Mouse (Mus musculus): ENCODE results near the gene Bbip1. TPM values are rescaled to one million over a fixed set of nuclear protein-coding genes. Genes with fewer than 3 reads are reported as not detected.
"Not testable (repeated sequence)": the region's sequence is repeated elsewhere in the genome, so short reads cannot be mapped to it uniquely, and the experiment has no call there.

The Bbip1 gene
- polyA plus RNA-seq, 1 experiment from 2014 or later, result 83.3 TPM

GRCm38 (mm10) chr19:53957513-53957912 lies 13.1 kb upstream of the Bbip1 start:
- H3K4me1 ChIP-seq, result peaks cover 8% of the 10 kb centered on the region
- no peaks in the 10 kb centered on the region for H3K36me3 ChIP-seq
- no peaks in the 10 kb centered on the region for H3K27me3 ChIP-seq
- no peak overlapping the region for H3K9ac ChIP-seq
- no peak overlapping the region for H3K4me2 ChIP-seq (replicated peaks)
- no peak overlapping the region for H3K4me3 ChIP-seq
- H3K9me3 ChIP-seq, result no peaks in the 10 kb centered on the region
- WGBS, result 96% methylated on average over 2 of the region's 2 CpGs
- ATAC-seq (ENCODE audit: low FRiP score, low read depth), result no peak
- no peak overlapping the region for H3K27ac ChIP-seq

GRCm38 (mm10) chr19:53945171-53946042 lies 980 bp upstream of the Bbip1 start:
- H3K36me3 ChIP-seq, result no peaks in the 10 kb centered on the region; the same call in 1 of the 2 replicates
- H3K9ac ChIP-seq, result peak overlapping the region; percentile 97
- peak overlapping the region; percentile 75 for H3K4me2 ChIP-seq (replicated peaks)
- H3K4me1 ChIP-seq, result peaks cover 17% of the 10 kb centered on the region
- no peaks in the 10 kb centered on the region for H3K9me3 ChIP-seq
- peak overlapping the region; percentile 96 for H3K27ac ChIP-seq
- WGBS, result under 1% methylated on average over 29 of the region's 69 CpGs
- H3K4me3 ChIP-seq, result peak overlapping the region; percentile 95
- peak; percentile 12 for ATAC-seq (ENCODE audit: low FRiP score, low read depth)
- H3K27me3 ChIP-seq, result no peaks in the 10 kb centered on the region

DNA sequence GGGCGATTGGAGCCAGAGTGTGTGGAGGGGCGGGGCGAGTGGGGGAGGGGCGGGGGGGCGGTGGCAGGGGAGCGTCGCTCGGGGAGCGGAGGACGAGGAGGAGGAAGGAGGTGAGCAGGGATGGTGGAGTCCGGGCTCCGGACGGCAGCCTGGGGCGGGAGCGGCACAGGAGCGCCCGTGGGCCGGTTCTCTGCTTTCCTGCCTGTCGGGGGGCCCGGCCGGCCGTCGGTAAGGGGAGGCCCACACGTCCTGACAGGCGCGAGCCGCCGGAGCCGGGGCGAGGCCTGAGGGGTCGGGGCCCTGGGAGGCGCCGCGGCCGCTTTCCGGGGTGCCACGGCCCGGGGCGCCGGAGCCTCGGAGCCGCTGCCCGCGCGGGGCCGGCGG lies 351 bp upstream of the Bbip1 start:
- ATAC-seq (ENCODE audit: low FRiP score, low read depth), result no peak
- WGBS, result 0% methylated on average over 11 of the region's 47 CpGs
- H3K27me3 ChIP-seq, result no peaks in the 10 kb centered on the region
- H3K36me3 ChIP-seq, result no peaks in the 10 kb centered on the region; the same call in 1 of the 2 replicates
- peak overlapping the region; percentile 75 for H3K4me2 ChIP-seq (replicated peaks)
- peak overlapping the region; percentile 97 for H3K9ac ChIP-seq
- peak overlapping the region; percentile 96 for H3K27ac ChIP-seq
- H3K4me3 ChIP-seq, result peak overlapping the region; percentile 95
- H3K9me3 ChIP-seq, result no peaks in the 10 kb centered on the region
- H3K4me1 ChIP-seq, result peaks cover 17% of the 10 kb centered on the region

DNA sequence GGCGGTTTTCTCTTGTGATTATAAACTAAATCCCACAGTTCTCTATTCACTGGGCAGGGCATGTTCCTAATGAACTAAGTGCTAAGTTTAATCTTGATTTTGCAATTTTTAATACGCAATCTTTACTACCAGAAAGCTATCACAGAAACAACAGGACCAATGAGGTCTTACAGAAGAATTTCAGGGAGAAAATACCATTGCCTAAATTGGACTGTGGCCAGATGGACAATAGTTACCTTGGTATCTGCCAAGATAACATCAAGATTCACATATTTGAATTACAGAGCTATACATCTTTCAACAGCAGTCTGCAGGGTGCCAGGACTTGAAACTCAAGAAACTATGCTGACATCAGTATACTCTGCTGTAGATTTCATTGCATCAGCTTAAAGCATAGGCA lies 2.1 kb downstream of the Bbip1 start:
- H3K27ac ChIP-seq, result no peak overlapping the region
- no peak for ATAC-seq (ENCODE audit: low FRiP score, low read depth)
- H3K4me3 ChIP-seq, result no peak overlapping the region
- no peak overlapping the region for H3K9ac ChIP-seq
- H3K9me3 ChIP-seq, result no peaks in the 10 kb centered on the region
- WGBS, result 90% methylated on average over 2 of the region's 2 CpGs
- peaks cover 14% of the 10 kb centered on the region for H3K36me3 ChIP-seq
- H3K4me2 ChIP-seq (replicated peaks), result no peak overlapping the region
- H3K4me1 ChIP-seq, result peaks cover 9% of the 10 kb centered on the region
- no peaks in the 10 kb centered on the region for H3K27me3 ChIP-seq

DNA sequence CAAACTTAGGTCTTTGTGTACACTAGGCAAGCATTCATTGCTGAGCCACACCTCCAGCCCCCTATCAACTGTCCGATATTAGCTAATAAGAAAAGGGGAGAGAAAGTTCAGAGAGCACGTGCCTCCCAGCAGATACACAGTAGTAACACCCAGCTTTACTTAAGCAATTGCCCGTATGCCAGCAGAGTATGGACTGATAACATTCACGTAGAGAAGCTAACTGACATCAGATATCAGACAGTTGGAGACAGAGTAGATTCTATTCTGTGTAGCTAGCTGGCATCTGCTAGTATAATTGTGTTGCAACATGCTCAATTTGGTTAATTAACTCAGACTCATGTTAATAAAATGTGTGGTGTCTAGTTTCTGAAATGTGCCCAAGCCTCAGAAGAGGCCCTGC lies 3.3 kb downstream of the Bbip1 start:
- H3K36me3 ChIP-seq, result peaks cover 18% of the 10 kb centered on the region
- no peaks in the 10 kb centered on the region for H3K27me3 ChIP-seq
- no peaks in the 10 kb centered on the region for H3K9me3 ChIP-seq
- peaks cover 7% of the 10 kb centered on the region for H3K4me1 ChIP-seq
- H3K9ac ChIP-seq, result no peak overlapping the region
- no peak overlapping the region for H3K4me3 ChIP-seq
- H3K4me2 ChIP-seq (replicated peaks), result no peak overlapping the region
- ATAC-seq (ENCODE audit: low FRiP score, low read depth), result no peak
- H3K27ac ChIP-seq, result no peak overlapping the region
- 88% methylated on average over 4 of the region's 4 CpGs for WGBS

DNA sequence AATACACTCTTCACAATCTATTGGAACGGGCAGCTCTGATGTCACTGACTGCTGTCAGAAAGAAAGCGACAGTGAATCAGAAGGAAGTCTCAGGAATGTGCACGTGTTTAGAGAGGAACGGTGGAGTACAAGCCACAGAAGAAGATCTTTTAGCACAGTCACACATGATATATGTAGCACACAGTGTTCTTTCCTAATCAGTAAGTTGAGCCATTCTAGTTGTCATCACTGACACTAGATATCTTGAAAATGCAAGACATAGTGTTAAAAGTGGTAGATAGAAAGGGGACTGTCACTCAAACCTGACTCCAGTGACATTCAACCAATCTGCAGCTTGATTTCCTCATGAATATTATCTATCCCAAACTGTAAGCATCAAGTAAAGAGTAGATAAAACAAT lies 5.0 kb downstream of the Bbip1 start:
- no peak for ATAC-seq (ENCODE audit: low FRiP score, low read depth)
- H3K27me3 ChIP-seq, result no peaks in the 10 kb centered on the region
- H3K9ac ChIP-seq, result no peak overlapping the region
- H3K36me3 ChIP-seq, result peaks cover 18% of the 10 kb centered on the region
- 86% methylated on average over 4 of the region's 4 CpGs for WGBS
- no peak overlapping the region for H3K27ac ChIP-seq
- H3K4me2 ChIP-seq (replicated peaks), result no peak overlapping the region
- no peak overlapping the region for H3K4me3 ChIP-seq
- no peaks in the 10 kb centered on the region for H3K9me3 ChIP-seq
- peaks cover 3% of the 10 kb centered on the region; the same call in 1 of the 2 replicates for H3K4me1 ChIP-seq

DNA sequence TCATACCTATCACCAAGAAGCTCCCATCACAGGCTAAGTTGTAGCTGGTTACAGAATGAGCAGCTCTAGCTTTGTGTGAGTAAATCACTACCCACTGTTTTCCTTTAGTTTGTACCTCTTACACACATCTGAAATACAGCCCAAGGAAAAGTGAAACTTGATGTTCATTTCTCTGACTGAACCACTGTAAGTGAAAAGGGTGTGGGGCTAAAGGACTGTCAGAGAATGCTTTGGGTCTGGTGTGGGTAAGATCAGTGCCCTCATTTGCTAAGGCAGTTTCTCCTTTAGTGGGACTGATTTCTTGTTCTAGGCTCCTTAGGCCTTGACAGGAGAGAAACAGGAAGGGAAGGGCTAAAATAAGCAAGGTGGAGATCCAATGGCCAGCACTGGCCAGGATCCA lies 10.4 kb downstream of the Bbip1 start:
- Histone ChIP-seq H3K4me3 (no peak overlapping the region), H3K4me2 (replicated peaks) (no peak overlapping the region), H3K27ac (no peak overlapping the region), H3K27me3 (no peaks in the 10 kb centered on the region), H3K4me1 (no peaks in the 10 kb centered on the region), H3K9ac (no peak overlapping the region), H3K9me3 (no peaks in the 10 kb centered on the region), H3K36me3 (peaks cover 51% of the 10 kb centered on the region)
- ATAC-seq (ENCODE audit: low FRiP score, low read depth), result no peak

DNA sequence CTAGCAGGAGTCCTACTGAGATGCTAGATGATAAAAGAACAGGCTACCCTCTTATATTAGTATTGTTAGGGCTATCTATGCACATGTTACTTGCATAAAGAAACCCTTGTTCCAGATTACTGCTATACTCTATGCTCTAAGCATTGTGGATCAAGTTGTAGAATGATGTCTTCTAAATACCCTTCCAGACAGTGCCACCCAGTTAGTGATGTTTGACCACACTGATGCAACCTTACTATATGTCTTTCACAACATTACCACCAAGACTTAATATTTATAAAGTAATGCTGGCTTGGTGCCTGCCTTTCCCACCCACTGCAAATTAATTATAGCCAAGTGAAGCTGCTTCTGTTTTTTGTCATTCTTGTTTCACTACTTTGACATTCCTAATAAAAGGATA lies 11.4 kb downstream of the Bbip1 start:
- Histone ChIP-seq H3K4me1 (no peaks in the 10 kb centered on the region), H3K4me2 (replicated peaks) (no peak overlapping the region), H3K4me3 (no peak overlapping the region), H3K9ac (no peak overlapping the region), H3K36me3 (peaks cover 51% of the 10 kb centered on the region), H3K27me3 (no peaks in the 10 kb centered on the region), H3K9me3 (no peaks in the 10 kb centered on the region), H3K27ac (no peak overlapping the region)
- no peak for ATAC-seq (ENCODE audit: low FRiP score, low read depth)

- peaks cover 66% of the 10 kb centered on the region for H3K36me3 ChIP-seq
Observed at GRCm38 (mm10) chr19:53929218-53929617, 15.2 kb downstream of the Bbip1 start.

GRCm38 (mm10) chr19:53926705-53927104 lies 17.7 kb downstream of the Bbip1 start:
- H3K27me3 ChIP-seq, result no peaks in the 10 kb centered on the region
- no peak for ATAC-seq (ENCODE audit: low FRiP score, low read depth)
- H3K4me1 ChIP-seq, result no peaks in the 10 kb centered on the region
- H3K27ac ChIP-seq, result no peak overlapping the region
- peaks cover 3% of the 10 kb centered on the region; the same call in 1 of the 2 replicates for H3K9me3 ChIP-seq
- H3K4me2 ChIP-seq (replicated peaks), result no peak overlapping the region
- no peak overlapping the region for H3K4me3 ChIP-seq
- H3K36me3 ChIP-seq, result peaks cover 69% of the 10 kb centered on the region
- WGBS, result 88% methylated on average over 1 of the region's 1 CpGs
- H3K9ac ChIP-seq, result no peak overlapping the region

More at GRCm38 (mm10) chr19:53929218-53929617, 15.2 kb downstream of the Bbip1 start:
- no peak overlapping the region for H3K4me2 ChIP-seq (replicated peaks)
- ATAC-seq (ENCODE audit: low FRiP score, low read depth), result no peak
- H3K9me3 ChIP-seq, result peaks cover 3% of the 10 kb centered on the region; the same call in 1 of the 2 replicates
- H3K27ac ChIP-seq, result no peak overlapping the region
- H3K4me1 ChIP-seq, result no peaks in the 10 kb centered on the region
- H3K27me3 ChIP-seq, result no peaks in the 10 kb centered on the region
- 95% methylated on average over 3 of the region's 3 CpGs for WGBS
- no peak overlapping the region for H3K4me3 ChIP-seq
- H3K9ac ChIP-seq, result no peak overlapping the region

DNA sequence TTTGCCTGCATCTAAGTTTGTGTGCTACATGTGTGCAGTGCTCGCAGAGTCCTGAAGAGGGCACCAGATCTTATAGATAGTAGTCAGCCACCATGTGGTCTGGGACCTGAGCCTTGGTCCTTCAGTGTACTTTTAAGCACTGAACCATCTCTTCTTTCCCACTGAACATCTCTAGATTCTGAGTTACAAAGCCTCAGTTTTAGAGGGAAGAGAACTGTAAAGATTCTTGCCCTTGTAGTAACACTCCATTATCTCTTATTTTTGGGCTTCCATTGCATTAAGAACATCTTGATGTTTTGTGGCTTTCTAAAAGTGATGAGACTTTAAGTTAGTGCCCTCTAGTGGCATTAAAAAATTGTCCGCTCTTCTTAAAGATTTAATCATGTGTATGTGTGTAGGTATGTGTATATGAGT lies 19.1 kb downstream of the Bbip1 start:
- ATAC-seq (ENCODE audit: low FRiP score, low read depth), result no peak
- no peak overlapping the region for H3K9ac ChIP-seq
- peaks cover 68% of the 10 kb centered on the region for H3K36me3 ChIP-seq
- H3K4me2 ChIP-seq (replicated peaks), result no peak overlapping the region
- no peak overlapping the region for H3K27ac ChIP-seq
- H3K27me3 ChIP-seq, result no peaks in the 10 kb centered on the region
- 82% methylated on average over 2 of the region's 2 CpGs for WGBS
- no peaks in the 10 kb centered on the region for H3K4me1 ChIP-seq
- H3K4me3 ChIP-seq, result no peak overlapping the region
- H3K9me3 ChIP-seq, result peaks cover 3% of the 10 kb centered on the region; the same call in 1 of the 2 replicates

DNA sequence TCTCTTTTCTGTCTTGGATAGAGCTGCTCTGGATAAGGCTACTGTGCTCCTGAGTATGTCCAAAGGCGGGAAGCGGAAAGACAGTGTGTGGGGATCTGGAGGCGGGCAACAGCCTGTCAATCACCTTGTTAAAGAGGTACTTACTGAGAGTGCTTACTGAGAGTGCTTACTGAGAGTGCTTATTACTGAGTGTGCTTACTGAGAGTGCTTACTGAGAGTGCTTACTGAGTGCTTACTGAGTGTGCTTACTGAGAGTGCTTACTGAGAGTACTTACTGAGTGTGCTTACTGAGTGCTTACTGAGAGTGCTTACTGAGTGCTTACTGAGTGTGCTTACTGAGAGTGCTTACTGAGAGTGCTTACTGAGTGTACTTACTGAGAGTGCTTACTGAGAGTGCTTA lies 22.4 kb downstream of the Bbip1 start:
- not testable (repeated sequence) for H3K27ac ChIP-seq; H3K4me1 ChIP-seq; H3K9me3 ChIP-seq; H3K9ac ChIP-seq; H3K4me3 ChIP-seq; H3K4me2 ChIP-seq (replicated peaks); H3K27me3 ChIP-seq; ATAC-seq (ENCODE audit: low FRiP score, low read depth)
- 90% methylated on average over 3 of the region's 3 CpGs for WGBS
- H3K36me3 ChIP-seq, result peaks cover 74% of the 10 kb centered on the region

DNA sequence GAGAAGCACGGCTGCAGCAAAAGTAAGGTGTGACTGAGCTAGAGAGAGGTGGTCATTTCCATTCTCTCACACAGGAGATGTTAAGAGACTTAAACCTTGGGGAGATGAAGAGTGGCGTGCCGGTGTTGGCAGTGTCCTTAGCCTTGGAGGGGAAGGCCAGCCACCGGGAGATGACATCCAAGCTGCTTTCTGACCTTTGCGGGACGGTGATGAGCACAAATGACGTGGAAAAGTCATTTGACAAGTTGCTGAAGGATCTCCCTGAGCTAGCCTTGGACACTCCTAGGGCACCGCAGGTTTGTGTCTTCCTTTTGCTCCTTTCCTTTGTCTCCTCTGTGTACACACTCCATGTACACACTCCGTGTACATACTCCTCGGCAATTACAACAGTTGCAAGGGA lies 24.9 kb downstream of the Bbip1 start:
- no peak overlapping the region for H3K27ac ChIP-seq
- 95% methylated on average over 10 of the region's 10 CpGs for WGBS
- no peak for ATAC-seq (ENCODE audit: low FRiP score, low read depth)
- no peak overlapping the region for H3K9ac ChIP-seq
- no peak overlapping the region for H3K4me2 ChIP-seq (replicated peaks)
- peaks cover 83% of the 10 kb centered on the region for H3K36me3 ChIP-seq
- no peak overlapping the region for H3K4me3 ChIP-seq
- H3K27me3 ChIP-seq, result no peaks in the 10 kb centered on the region
- H3K9me3 ChIP-seq, result peaks cover 1% of the 10 kb centered on the region; the same call in 1 of the 2 replicates
- no peaks in the 10 kb centered on the region for H3K4me1 ChIP-seq

All from limb, embryonic 13.5 days (tissue).